Mouse (Mus musculus) embryonic facial prominence, embryonic 12.5 days (tissue): Measurements from ENCODE around the gene Smok2b. TPM values are rescaled to one million over a fixed set of nuclear protein-coding genes. Genes with fewer than 3 reads are reported as not detected.
"Not testable (repeated sequence)": the region's sequence is repeated elsewhere in the genome, so short reads cannot be mapped to it uniquely, and the experiment has no call there.

Experiments
- ATAC-seq: fragments of 200-750 bp; cut with Nextera tagmentation; 2 replicates; pipeline ENCODE4 v1.8.0; 2017; ENCODE audit not compliant: insufficient number of reproducible peaks, insufficient read depth, low FRiP score, low TSS enrichment
- H3K27ac ChIP-seq: fragments of 300-500 bp; sonication (generic); 2 replicates; pipeline ENCODE4 v1.5.1; 2016; ENCODE audit warnings: mild to moderate bottlenecking
- H3K27me3 ChIP-seq: fragments of 300-500 bp; sonication (generic); 2 replicates; pipeline ENCODE4 v1.6.1; 2016; ENCODE audit warnings: mild to moderate bottlenecking, moderate library complexity
- H3K36me3 ChIP-seq: fragments of 300-500 bp; sonication (generic); 2 replicates; pipeline ENCODE4 v1.6.1; 2016; ENCODE audit warnings: mild to moderate bottlenecking
- H3K4me1 ChIP-seq: fragments of 300-500 bp; sonication (generic); 2 replicates; pipeline ENCODE4 v1.6.1; 2016
- H3K4me2 ChIP-seq: fragments of 300-500 bp; sonication (generic); replicated peaks from 2 replicates; pipeline ENCODE4 v1.6.1; 2016; ENCODE audit warnings: mild to moderate bottlenecking, moderate library complexity
- H3K4me3 ChIP-seq: fragments of 300-500 bp; sonication (generic); 2 replicates; pipeline ENCODE4 v1.5.1; 2016; ENCODE audit warnings: mild to moderate bottlenecking
- H3K9ac ChIP-seq: fragments of 300-500 bp; sonication (generic); 2 replicates; pipeline ENCODE4 v1.6.1; 2016; ENCODE audit warnings: mild to moderate bottlenecking, moderate library complexity
- H3K9me3 ChIP-seq: fragments of 300-500 bp; sonication (generic); 2 replicates; pipeline ENCODE4 v1.6.1; 2016; ENCODE audit warnings: mild to moderate bottlenecking, moderate library complexity
- WGBS: fragments of 180-500 bp; shearing (Covaris S2); methylation state at CpG from one replicate; pipeline ENCODE4 v1.1.7; 2016; 5-methylcytosine and 5-hydroxymethylcytosine counted together
- polyA plus RNA-seq: library from polyadenylated mRNA; unstranded; fragments of >200 nt; fragmentation: Nextera tagmentation; extraction: Ambion mirVana; gene quantifications from 2 replicates; pipeline ENCODE4 v1.2.1, GENCODE M21; 2016

The Smok2b gene
- polyA plus RNA-seq: not detected in 2 replicates

GRCm38 (mm10) chr17:13229957-13230356 is at the start of gene Smok2b:
Gene Smok2b (plus strand): TSS chr17:13230257.
- H3K27me3 ChIP-seq, H3K4me1 ChIP-seq, H3K9ac ChIP-seq, H3K36me3 ChIP-seq, H3K4me3 ChIP-seq, H3K4me2 ChIP-seq, ATAC-seq, H3K27ac ChIP-seq: not testable (repeated sequence)
- peaks cover 76% of the 10 kb centered on the region for H3K9me3 ChIP-seq
- WGBS: 83% methylated on average over 2 of the region's 2 CpGs

- not testable (repeated sequence) for H3K36me3 ChIP-seq, H3K4me3 ChIP-seq, ATAC-seq, H3K4me2 ChIP-seq, H3K27ac ChIP-seq, H3K4me1 ChIP-seq, H3K27me3 ChIP-seq, H3K9ac ChIP-seq
- peaks cover 25% of the 10 kb centered on the region for H3K9me3 ChIP-seq
- 89% methylated on average over 5 of the region's 5 CpGs for WGBS
These were observed 49.6 kb upstream of the Smok2b start for GRCm38 (mm10) chr17:13180491-13180890.

- 76% methylated on average over 3 of the region's 4 CpGs for WGBS
- H3K27ac ChIP-seq, H3K9ac ChIP-seq, H3K36me3 ChIP-seq, H3K4me3 ChIP-seq, ATAC-seq, H3K27me3 ChIP-seq, H3K4me2 ChIP-seq, H3K4me1 ChIP-seq: not testable (repeated sequence)
- H3K9me3 ChIP-seq: peaks cover 40% of the 10 kb centered on the region
These were observed 47.3 kb upstream of the Smok2b start for GRCm38 (mm10) chr17:13182712-13183111.

GRCm38 (mm10) chr17:13184514-13184913 is 45.5 kb upstream of the Smok2b start:
- not testable (repeated sequence) for H3K36me3 ChIP-seq, H3K27ac ChIP-seq, H3K9ac ChIP-seq, H3K27me3 ChIP-seq, H3K4me2 ChIP-seq, ATAC-seq, H3K4me1 ChIP-seq, H3K4me3 ChIP-seq
- peaks cover 42% of the 10 kb centered on the region for H3K9me3 ChIP-seq
- 96% methylated on average over 4 of the region's 5 CpGs for WGBS

- WGBS: 84% methylated on average over 6 of the region's 6 CpGs
- H3K4me3 ChIP-seq, H3K36me3 ChIP-seq, H3K9ac ChIP-seq, H3K27me3 ChIP-seq, H3K4me2 ChIP-seq, H3K27ac ChIP-seq, ATAC-seq, H3K4me1 ChIP-seq: not testable (repeated sequence)
- peaks cover 41% of the 10 kb centered on the region for H3K9me3 ChIP-seq
These were observed 43.5 kb upstream of the Smok2b start for GRCm38 (mm10) chr17:13186541-13186940.

- peaks cover 38% of the 10 kb centered on the region for H3K9me3 ChIP-seq
- not testable (repeated sequence) for H3K9ac ChIP-seq, H3K27me3 ChIP-seq, H3K27ac ChIP-seq, ATAC-seq, H3K4me3 ChIP-seq, H3K4me2 ChIP-seq, H3K4me1 ChIP-seq, H3K36me3 ChIP-seq
- WGBS: 67% methylated on average over 6 of the region's 6 CpGs
These were observed 42.4 kb upstream of the Smok2b start for GRCm38 (mm10) chr17:13187621-13188020.

GRCm38 (mm10) chr17:13188846-13189245 is 41.2 kb upstream of the Smok2b start:
- not testable (repeated sequence) for H3K9ac ChIP-seq, H3K27me3 ChIP-seq, H3K27ac ChIP-seq, ATAC-seq, H3K4me3 ChIP-seq, H3K4me1 ChIP-seq, H3K4me2 ChIP-seq, H3K36me3 ChIP-seq
- 85% methylated on average over 2 of the region's 2 CpGs for WGBS
- peaks cover 40% of the 10 kb centered on the region for H3K9me3 ChIP-seq

- H3K9ac ChIP-seq, H3K27ac ChIP-seq, H3K4me2 ChIP-seq, H3K4me1 ChIP-seq, H3K27me3 ChIP-seq, ATAC-seq, H3K4me3 ChIP-seq, H3K36me3 ChIP-seq: not testable (repeated sequence)
- WGBS: 87% methylated on average over 10 of the region's 10 CpGs
- peaks cover 53% of the 10 kb centered on the region for H3K9me3 ChIP-seq
These were observed 39.0 kb upstream of the Smok2b start for GRCm38 (mm10) chr17:13190836-13191583.

- H3K27ac ChIP-seq, H3K9ac ChIP-seq, H3K36me3 ChIP-seq, H3K27me3 ChIP-seq, ATAC-seq, H3K4me3 ChIP-seq, H3K4me1 ChIP-seq, H3K4me2 ChIP-seq: not testable (repeated sequence)
- peaks cover 50% of the 10 kb centered on the region for H3K9me3 ChIP-seq
- 64% methylated on average over 4 of the region's 4 CpGs for WGBS
These were observed 33.6 kb upstream of the Smok2b start for GRCm38 (mm10) chr17:13196486-13196885.

GRCm38 (mm10) chr17:13198812-13199211 is 31.2 kb upstream of the Smok2b start:
- H3K4me1 ChIP-seq, H3K4me3 ChIP-seq, H3K36me3 ChIP-seq, H3K27me3 ChIP-seq, H3K9ac ChIP-seq, H3K27ac ChIP-seq, ATAC-seq, H3K4me2 ChIP-seq: not testable (repeated sequence)
- WGBS: 85% methylated on average over 2 of the region's 2 CpGs
- H3K9me3 ChIP-seq: peaks cover 46% of the 10 kb centered on the region

- WGBS: 84% methylated on average over 8 of the region's 9 CpGs
- ATAC-seq: peak; percentile 50
- H3K9me3 ChIP-seq: peaks cover 40% of the 10 kb centered on the region
These were observed 30.1 kb upstream of the Smok2b start for GRCm38 (mm10) chr17:13199880-13200409.

GRCm38 (mm10) chr17:13201551-13201950 is 28.5 kb upstream of the Smok2b start:
- not testable (repeated sequence) for H3K9ac ChIP-seq, ATAC-seq, H3K4me2 ChIP-seq, H3K27ac ChIP-seq, H3K36me3 ChIP-seq, H3K4me3 ChIP-seq, H3K4me1 ChIP-seq, H3K27me3 ChIP-seq
- peaks cover 36% of the 10 kb centered on the region for H3K9me3 ChIP-seq
- 87% methylated on average over 4 of the region's 4 CpGs for WGBS

More at GRCm38 (mm10) chr17:13199880-13200409, 30.1 kb upstream of the Smok2b start:
- not testable (repeated sequence) for H3K4me1 ChIP-seq, H3K36me3 ChIP-seq, H3K4me2 ChIP-seq, H3K27me3 ChIP-seq, H3K4me3 ChIP-seq, H3K9ac ChIP-seq, H3K27ac ChIP-seq
